Mouse (Mus musculus): Measurements from ENCODE around the gene Gpr107.

DNA sequence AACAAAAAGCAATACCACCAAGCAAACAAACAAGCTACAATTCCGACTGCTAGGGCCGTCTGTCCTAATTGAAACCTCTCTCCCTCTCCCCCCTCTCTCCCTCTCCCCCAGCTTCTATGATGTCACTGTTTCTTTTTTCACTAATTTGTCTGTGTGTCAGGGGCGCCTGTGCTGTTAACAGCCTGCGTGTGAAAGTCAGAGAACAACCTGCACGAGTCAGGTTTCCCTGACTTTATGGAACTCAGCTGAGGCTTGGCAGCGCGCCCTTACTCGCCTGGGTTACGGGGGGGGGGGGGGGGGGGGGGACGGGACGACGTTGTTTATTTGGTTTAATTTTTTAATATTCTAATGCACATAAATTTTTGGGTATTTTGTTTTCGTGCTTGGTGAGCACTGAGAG lies 15.8 kb upstream of the Gpr107 start:
- TF ChIP-seq USF1 (IDR thresholded peaks at IDR 0.05; ENCODE audit: low read depth) (no peak), MYOD1 (IDR thresholded peaks at IDR 0.05; ENCODE audit: control insufficient read depth in 1 of 3, insufficient read length in 2 of 3, low read depth in 2 of 3) (no peak), CEBPB (IDR thresholded peaks at IDR 0.05; ENCODE audit: insufficient read depth, poor library complexity, severe bottlenecking) (no peak), POLR2A (IDR thresholded peaks at IDR 0.05; ENCODE audit: insufficient read length, low read depth) (no peak)

Measured in myocyte (in vitro differentiated cells).